Mouse (Mus musculus): Measurements from ENCODE around the gene Vmn2r14.
"Not testable (repeated sequence)": the region's sequence is repeated elsewhere in the genome, so short reads cannot be mapped to it uniquely, and the experiment has no call there.

The Vmn2r14 gene

DNA sequence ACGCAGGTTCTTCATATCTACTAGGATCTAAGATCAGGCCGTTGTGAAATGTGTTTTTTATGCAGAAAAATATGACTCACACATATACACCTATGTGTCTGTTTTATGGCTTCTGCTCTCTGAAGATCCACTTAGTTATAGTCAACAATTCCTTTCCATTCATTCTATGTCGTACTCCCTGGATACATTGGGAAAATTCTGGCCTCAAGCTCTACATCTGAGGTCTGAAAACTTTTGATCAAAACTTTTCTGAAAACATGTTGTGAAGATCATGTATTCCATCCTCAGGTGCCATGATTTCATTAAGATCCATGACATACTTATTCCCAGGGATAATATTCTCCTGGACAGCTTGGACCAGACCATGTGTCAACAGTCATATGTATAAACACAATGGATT, at the start of gene Vmn2r14:
Gene Vmn2r14 (minus strand): TSS at position 101 of the 400 bp plus-strand sequence.
- DNase-seq (ENCODE audit: low spot score) = no peak

GRCm38 (mm10) chr5:109192099-109192498, 32.4 kb downstream of the Vmn2r14 start, which contains the start of gene Vmn2r13:
Vmn2r13 (minus strand) TSS chr5:109192199.
- DNase-seq (ENCODE audit: low spot score) = not testable (repeated sequence)

DNA sequence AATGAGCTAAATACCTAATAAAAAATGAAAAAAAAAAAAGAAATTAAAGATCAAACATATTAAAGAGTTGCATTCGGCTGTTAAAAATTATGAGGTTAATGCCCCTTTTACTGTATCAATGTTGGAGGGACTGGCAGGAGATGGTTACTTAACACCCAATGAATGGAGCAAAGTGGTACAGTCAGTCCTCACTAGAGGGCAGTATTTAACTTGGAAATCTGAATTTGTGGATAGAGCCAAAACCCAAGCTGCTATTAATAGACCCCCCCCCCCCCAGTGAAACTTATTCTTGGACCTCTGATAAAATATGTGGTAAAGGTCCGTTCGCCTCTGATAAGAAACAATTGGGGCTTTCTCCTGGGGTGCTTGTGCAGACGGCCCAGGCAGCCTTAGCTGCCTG, 57.7 kb downstream of the Vmn2r14 start:
- DNase-seq (ENCODE audit: low spot score) = not testable (repeated sequence)

Measured in lung, postnatal 25 days (tissue).